Mouse (Mus musculus): ENCODE data around the gene Ino80d. TPM values are rescaled to one million over a fixed set of nuclear protein-coding genes. Genes with fewer than 3 reads are reported as not detected.

Gene Ino80d
- polyA plus RNA-seq, 1 experiment from 2014 or later = 10.5 TPM

GRCm38 (mm10) chr1:62933288-62934099 lies 181.0 kb downstream of the Ino80d start:
- WGBS = 80% methylated on average over 15 of the region's 15 CpGs
- H3K4me3 ChIP-seq (replicated peaks; ENCODE audit: low read length) = no peak overlapping the region
- no peak for ATAC-seq (ENCODE audit: insufficient read depth, low FRiP score)
- 0 out of 2 replicates have a peak, but pooled peaks cover 5% of the 10 kb centered on the region for H3K4me1 ChIP-seq (ENCODE audit: control insufficient read depth, insufficient read depth, low read length)
- no peak overlapping the region for H3K4me2 ChIP-seq (ENCODE audit: low read depth, low read length)
- no peaks in the 10 kb centered on the region for H3K36me3 ChIP-seq (ENCODE audit: control insufficient read depth, insufficient read depth, low read length)
- H3K9me3 ChIP-seq (replicated peaks; ENCODE audit: control insufficient read depth, low read length) = no peaks in the 10 kb centered on the region
- H3K27me3 ChIP-seq (ENCODE audit: control insufficient read depth, insufficient read depth, low read length) = no peaks in the 10 kb centered on the region
- no peak overlapping the region for H3K9ac ChIP-seq (ENCODE audit: low read length)
- H3K27ac ChIP-seq (ENCODE audit: low read length) = no peak overlapping the region

GRCm38 (mm10) chr1:62929477-62929876 lies 185.0 kb downstream of the Ino80d start:
- 0 out of 2 replicates have a peak, but pooled peaks cover 4% of the 10 kb centered on the region for H3K4me1 ChIP-seq (ENCODE audit: control insufficient read depth, insufficient read depth, low read length)
- no peak overlapping the region for H3K27ac ChIP-seq (ENCODE audit: low read length)
- 3% methylated on average over 8 of the region's 8 CpGs for WGBS
- H3K9ac ChIP-seq (ENCODE audit: low read length) = no peak overlapping the region
- H3K27me3 ChIP-seq (ENCODE audit: control insufficient read depth, insufficient read depth, low read length) = no peaks in the 10 kb centered on the region
- H3K4me2 ChIP-seq (ENCODE audit: low read depth, low read length) = no peak overlapping the region
- H3K4me3 ChIP-seq (replicated peaks; ENCODE audit: low read length) = no peak overlapping the region
- H3K36me3 ChIP-seq (ENCODE audit: control insufficient read depth, insufficient read depth, low read length) = no peaks in the 10 kb centered on the region
- H3K9me3 ChIP-seq (replicated peaks; ENCODE audit: control insufficient read depth, low read length) = no peaks in the 10 kb centered on the region
- ATAC-seq (ENCODE audit: insufficient read depth, low FRiP score) = no peak

- Histone ChIP-seq H3K4me1 (ENCODE audit: control insufficient read depth, insufficient read depth, low read length) (no peaks in the 10 kb centered on the region), H3K4me3 (replicated peaks; ENCODE audit: low read length) (no peak overlapping the region), H3K4me2 (ENCODE audit: low read depth, low read length) (no peak overlapping the region), H3K36me3 (ENCODE audit: control insufficient read depth, insufficient read depth, low read length) (no peaks in the 10 kb centered on the region), H3K9ac (ENCODE audit: low read length) (no peak overlapping the region), H3K27me3 (ENCODE audit: control insufficient read depth, insufficient read depth, low read length) (no peaks in the 10 kb centered on the region), H3K9me3 (replicated peaks; ENCODE audit: control insufficient read depth, low read length) (no peaks in the 10 kb centered on the region), H3K27ac (ENCODE audit: low read length) (no peak overlapping the region)
- ATAC-seq (ENCODE audit: insufficient read depth, low FRiP score) = no peak
- WGBS = 93% methylated on average over 6 of the region's 6 CpGs
Measured at GRCm38 (mm10) chr1:62919219-62919618, 195.2 kb downstream of the Ino80d start.

- H3K4me1 ChIP-seq (ENCODE audit: control insufficient read depth, insufficient read depth, low read length) = no peaks in the 10 kb centered on the region
- no peaks in the 10 kb centered on the region for H3K27me3 ChIP-seq (ENCODE audit: control insufficient read depth, insufficient read depth, low read length)
- no peak for ATAC-seq (ENCODE audit: insufficient read depth, low FRiP score)
- no peak overlapping the region for H3K4me3 ChIP-seq (replicated peaks; ENCODE audit: low read length)
- H3K4me2 ChIP-seq (ENCODE audit: low read depth, low read length) = no peak overlapping the region
- no peak overlapping the region for H3K9ac ChIP-seq (ENCODE audit: low read length)
- H3K9me3 ChIP-seq (replicated peaks; ENCODE audit: control insufficient read depth, low read length) = no peaks in the 10 kb centered on the region
- 64% methylated on average over 9 of the region's 9 CpGs for WGBS
- H3K36me3 ChIP-seq (ENCODE audit: control insufficient read depth, insufficient read depth, low read length) = no peaks in the 10 kb centered on the region
- no peak overlapping the region for H3K27ac ChIP-seq (ENCODE audit: low read length)
Measured at GRCm38 (mm10) chr1:62916609-62917008, 197.9 kb downstream of the Ino80d start.

GRCm38 (mm10) chr1:62914495-62914894 lies 200.0 kb downstream of the Ino80d start:
- no peak for ATAC-seq (ENCODE audit: insufficient read depth, low FRiP score)
- H3K4me3 ChIP-seq (replicated peaks; ENCODE audit: low read length) = no peak overlapping the region
- H3K36me3 ChIP-seq (ENCODE audit: control insufficient read depth, insufficient read depth, low read length) = no peaks in the 10 kb centered on the region
- 83% methylated on average over 6 of the region's 6 CpGs for WGBS
- H3K9me3 ChIP-seq (replicated peaks; ENCODE audit: control insufficient read depth, low read length) = no peaks in the 10 kb centered on the region
- H3K9ac ChIP-seq (ENCODE audit: low read length) = no peak overlapping the region
- H3K4me1 ChIP-seq (ENCODE audit: control insufficient read depth, insufficient read depth, low read length) = no peaks in the 10 kb centered on the region
- no peak overlapping the region for H3K27ac ChIP-seq (ENCODE audit: low read length)
- H3K27me3 ChIP-seq (ENCODE audit: control insufficient read depth, insufficient read depth, low read length) = no peaks in the 10 kb centered on the region
- H3K4me2 ChIP-seq (ENCODE audit: low read depth, low read length) = no peak overlapping the region

GRCm38 (mm10) chr1:62911426-62911825 lies 203.0 kb downstream of the Ino80d start:
- H3K4me1 ChIP-seq (ENCODE audit: control insufficient read depth, insufficient read depth, low read length) = no peaks in the 10 kb centered on the region

GRCm38 (mm10) chr1:62909126-62909525 lies 205.3 kb downstream of the Ino80d start:
- Histone ChIP-seq H3K4me1 (ENCODE audit: control insufficient read depth, insufficient read depth, low read length) (no peaks in the 10 kb centered on the region), H3K36me3 (ENCODE audit: control insufficient read depth, insufficient read depth, low read length) (no peaks in the 10 kb centered on the region), H3K9me3 (replicated peaks; ENCODE audit: control insufficient read depth, low read length) (no peaks in the 10 kb centered on the region), H3K27ac (ENCODE audit: low read length) (no peak overlapping the region), H3K4me3 (replicated peaks; ENCODE audit: low read length) (no peak overlapping the region), H3K27me3 (ENCODE audit: control insufficient read depth, insufficient read depth, low read length) (no peaks in the 10 kb centered on the region), H3K4me2 (ENCODE audit: low read depth, low read length) (no peak overlapping the region), H3K9ac (ENCODE audit: low read length) (no peak overlapping the region)
- ATAC-seq (ENCODE audit: insufficient read depth, low FRiP score) = no peak
- 69% methylated on average over 5 of the region's 5 CpGs for WGBS

More at GRCm38 (mm10) chr1:62911426-62911825, 203.0 kb downstream of the Ino80d start:
- H3K9me3 ChIP-seq (replicated peaks; ENCODE audit: control insufficient read depth, low read length) = no peaks in the 10 kb centered on the region
- no peak overlapping the region for H3K4me3 ChIP-seq (replicated peaks; ENCODE audit: low read length)
- WGBS = 62% methylated on average over 7 of the region's 7 CpGs
- H3K27ac ChIP-seq (ENCODE audit: low read length) = no peak overlapping the region
- H3K27me3 ChIP-seq (ENCODE audit: control insufficient read depth, insufficient read depth, low read length) = no peaks in the 10 kb centered on the region
- H3K4me2 ChIP-seq (ENCODE audit: low read depth, low read length) = no peak overlapping the region
- H3K9ac ChIP-seq (ENCODE audit: low read length) = no peak overlapping the region
- no peaks in the 10 kb centered on the region for H3K36me3 ChIP-seq (ENCODE audit: control insufficient read depth, insufficient read depth, low read length)
- ATAC-seq (ENCODE audit: insufficient read depth, low FRiP score) = no peak

GRCm38 (mm10) chr1:62908508-62908907 lies 206.0 kb downstream of the Ino80d start:
- H3K4me3 ChIP-seq (replicated peaks; ENCODE audit: low read length) = no peak overlapping the region
- H3K4me2 ChIP-seq (ENCODE audit: low read depth, low read length) = no peak overlapping the region
- H3K36me3 ChIP-seq (ENCODE audit: control insufficient read depth, insufficient read depth, low read length) = no peaks in the 10 kb centered on the region
- H3K9ac ChIP-seq (ENCODE audit: low read length) = no peak overlapping the region
- no peak overlapping the region for H3K27ac ChIP-seq (ENCODE audit: low read length)
- H3K4me1 ChIP-seq (ENCODE audit: control insufficient read depth, insufficient read depth, low read length) = no peaks in the 10 kb centered on the region
- H3K9me3 ChIP-seq (replicated peaks; ENCODE audit: control insufficient read depth, low read length) = no peaks in the 10 kb centered on the region
- H3K27me3 ChIP-seq (ENCODE audit: control insufficient read depth, insufficient read depth, low read length) = no peaks in the 10 kb centered on the region
- peak; percentile 21; the same call in 1 of the 2 replicates for ATAC-seq (ENCODE audit: insufficient read depth, low FRiP score)
- WGBS = 70% methylated on average over 6 of the region's 6 CpGs

Data from stomach, embryonic 16.5 days (tissue).